Mouse (Mus musculus): ENCODE data around the gene Tmem231.

- no peak for TF ChIP-seq CTCF (conservative IDR thresholded peaks at IDR 0.05; ENCODE audit: low read length)
- TF ChIP-seq POU5F1 (IDR thresholded peaks at IDR 0.05; ENCODE audit: borderline replicate concordance, low read length) = no peak
Observed at GRCm38 (mm10) chr8:111875758-111876157, 57.9 kb downstream of the Tmem231 start.

All from E14TG2a.4 (cell line).